Mouse (Mus musculus): ENCODE measurements around the gene 4921511C20Rik.

The 4921511C20Rik gene

GRCm38 (mm10) chrX:127393993-127394392, at the start of gene 4921511C20Rik:
4921511C20Rik (plus strand) TSS chrX:127394293.
- no peak for DNase-seq (ENCODE audit: inconsistent ontology term)
